Mouse (Mus musculus) kidney, adult 18-20 months (tissue): ENCODE measurements around the gene Add2.

ENCODE experiments used
- DNase-seq: peaks from one replicate; pipeline ENCODE4 v3.0.0; 2021

Gene Add2

DNA sequence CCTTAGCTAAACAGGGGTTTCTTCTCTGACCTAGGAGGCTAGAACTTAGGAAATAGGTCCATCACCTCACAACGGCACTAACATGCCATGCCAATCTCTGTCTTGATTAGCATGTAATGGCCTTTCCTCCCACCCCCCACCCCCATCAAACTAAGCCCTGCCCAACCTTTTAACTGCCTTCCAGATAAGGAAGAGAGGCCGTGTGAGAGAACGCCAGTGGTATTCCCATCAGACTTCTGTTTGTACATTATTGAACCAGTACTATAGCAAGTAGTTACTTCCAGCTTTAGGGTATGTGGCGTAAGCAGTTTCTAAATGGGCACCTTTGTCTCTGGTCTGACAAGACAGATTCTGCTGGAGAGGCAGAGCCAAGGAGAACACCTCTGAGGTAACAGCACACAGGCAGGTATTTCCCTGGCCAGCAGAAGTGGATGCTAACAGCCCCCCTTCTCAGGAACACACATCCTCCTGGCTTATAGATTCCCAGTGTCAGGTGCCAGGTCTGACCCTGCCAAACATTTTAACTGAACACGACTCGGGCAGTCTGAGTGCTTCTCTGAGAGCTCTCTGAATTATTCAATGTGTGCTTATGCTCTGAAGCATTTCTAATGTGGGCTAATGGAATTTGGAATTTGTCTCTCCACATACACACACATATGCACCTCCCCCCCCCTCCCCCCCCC lies 22.2 kb downstream of the Add2 start:
- no peak for DNase-seq

DNA sequence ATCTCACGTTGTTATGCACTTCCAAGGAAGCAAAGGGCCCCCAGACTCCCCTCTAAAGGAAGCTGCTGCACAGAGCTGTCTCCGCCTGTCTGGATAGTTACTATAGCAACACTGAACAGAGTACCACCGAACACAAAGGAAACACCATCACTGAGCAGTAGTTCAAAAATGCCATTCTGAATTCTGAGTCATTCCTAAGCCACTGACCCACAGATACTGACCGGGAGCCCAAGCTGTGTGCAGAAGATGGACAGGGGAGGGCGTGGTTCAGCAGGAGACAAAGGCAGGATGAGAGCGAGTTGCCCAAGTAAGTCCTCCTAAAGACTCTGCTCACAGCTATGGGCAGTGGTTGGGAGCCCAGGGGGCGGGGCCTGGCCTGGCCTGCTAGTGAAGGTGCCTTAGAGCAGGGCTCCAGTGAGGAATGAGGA lies 23.6 kb downstream of the Add2 start:
- DNase-seq = no peak

GRCm38 (mm10) chr6:86052556-86052955 lies 24.1 kb downstream of the Add2 start:
- DNase-seq = no peak

DNA sequence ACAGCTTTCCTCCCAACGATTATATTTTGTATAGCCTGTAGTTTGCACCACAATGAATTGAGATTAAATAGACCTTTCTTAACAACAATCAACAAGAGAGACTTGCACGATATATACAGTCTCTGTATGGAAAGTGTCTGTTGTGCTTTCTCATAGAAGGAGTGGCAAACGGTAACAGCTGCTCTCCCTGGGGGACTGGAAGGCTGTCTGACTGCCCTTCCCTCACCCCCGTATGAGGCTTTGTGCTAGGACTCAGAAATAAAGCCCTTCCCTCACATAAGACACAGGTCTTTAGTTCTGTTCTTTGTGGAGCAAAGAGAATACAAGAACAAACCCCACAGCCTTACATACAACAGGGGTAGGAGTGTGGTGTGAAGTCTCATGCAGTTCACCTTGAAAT lies 24.6 kb downstream of the Add2 start:
- no peak for DNase-seq

GRCm38 (mm10) chr6:86053594-86053993 lies 25.1 kb downstream of the Add2 start:
- DNase-seq = no peak

DNA sequence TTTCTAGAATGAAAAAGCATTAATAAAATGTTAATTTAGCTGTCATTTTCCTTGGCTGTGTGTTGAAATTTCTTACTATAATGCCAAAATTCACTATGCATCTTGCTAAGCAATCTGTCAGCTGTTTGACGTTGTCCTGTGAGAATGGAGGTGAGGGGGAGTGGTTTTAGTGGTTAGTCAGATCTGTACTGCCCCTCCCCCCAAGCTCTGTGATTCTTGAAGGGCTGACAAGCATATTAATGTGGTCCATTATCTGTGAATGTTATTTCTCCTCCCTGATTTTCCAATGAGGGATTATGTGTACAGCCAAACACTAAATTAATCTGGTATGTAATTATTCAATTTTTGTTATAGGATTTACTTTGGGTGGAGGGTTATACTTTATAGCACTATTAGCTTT lies 30.0 kb downstream of the Add2 start:
- DNase-seq = no peak

DNA sequence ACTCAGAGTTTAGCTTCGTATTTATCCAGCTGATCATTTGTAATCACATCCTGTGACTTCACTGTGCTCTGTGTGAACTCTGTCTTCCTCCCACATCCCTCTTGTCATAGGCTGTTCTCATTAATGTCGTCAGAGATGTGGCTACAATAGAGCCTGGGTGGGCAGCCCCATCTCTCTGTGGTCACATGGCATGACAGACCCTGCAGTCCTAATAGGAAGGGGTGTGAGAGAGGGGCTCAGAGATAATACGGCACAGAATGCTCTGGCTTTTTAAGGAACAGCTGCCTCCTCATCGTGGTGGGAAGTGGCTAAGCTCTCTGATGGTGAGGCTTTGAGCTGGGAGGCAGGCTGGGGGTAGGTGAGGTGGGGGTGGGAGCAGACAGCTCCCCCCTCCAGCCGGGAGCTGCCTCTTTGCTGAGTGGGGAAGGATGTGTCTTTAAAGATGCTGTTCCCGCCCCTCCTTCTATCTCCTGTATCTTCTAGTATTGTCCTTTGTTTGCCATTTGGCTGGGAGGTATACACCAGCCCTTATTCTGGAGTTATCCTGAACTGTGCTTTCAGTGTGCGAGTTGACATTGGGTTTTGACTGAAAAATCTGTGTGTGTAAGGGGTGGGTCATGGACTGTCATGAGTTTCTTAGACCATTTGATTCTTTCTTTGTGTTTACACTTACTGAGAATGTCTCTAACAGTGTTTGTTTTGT lies 30.8 kb downstream of the Add2 start:
- DNase-seq = no peak

DNA sequence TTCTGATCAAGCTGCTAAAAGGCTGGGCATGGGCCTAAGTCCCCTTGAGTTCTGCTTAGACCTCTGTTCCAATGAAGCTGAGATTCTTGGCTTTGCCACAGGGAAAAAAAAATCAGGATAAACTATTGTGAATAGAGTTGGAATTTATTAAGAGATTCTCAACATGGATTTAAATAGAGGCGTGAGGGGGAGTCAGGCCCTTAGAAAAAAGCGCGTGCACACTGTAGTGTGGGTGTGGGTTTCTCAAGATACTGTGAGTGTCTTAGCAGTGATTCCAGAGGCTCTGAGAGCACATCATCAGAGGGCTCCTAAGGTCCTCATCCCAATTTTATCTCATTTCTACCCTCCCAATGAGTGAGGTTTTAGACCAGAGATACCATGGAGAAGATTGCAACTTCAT lies 31.7 kb downstream of the Add2 start:
- DNase-seq = no peak

DNA sequence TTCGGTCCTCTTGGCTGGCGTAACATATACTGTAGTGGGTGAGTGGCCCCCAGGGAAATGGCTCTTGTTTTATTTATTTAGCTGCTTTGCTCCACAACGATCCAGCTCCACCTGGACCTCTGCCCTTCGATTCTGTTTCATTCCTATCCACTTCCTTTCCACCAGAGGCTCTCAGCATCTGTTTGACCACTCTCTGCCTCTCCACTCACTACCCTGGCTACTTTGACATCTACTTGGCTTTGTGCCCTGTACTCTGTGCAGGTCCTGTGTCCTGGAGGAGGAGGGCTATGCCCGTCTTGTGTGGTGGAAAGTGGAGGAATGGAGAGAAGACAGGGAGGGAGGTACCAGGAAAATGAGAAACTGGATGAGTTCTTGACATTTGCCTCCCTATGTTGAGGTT lies 33.7 kb downstream of the Add2 start:
- no peak for DNase-seq

DNA sequence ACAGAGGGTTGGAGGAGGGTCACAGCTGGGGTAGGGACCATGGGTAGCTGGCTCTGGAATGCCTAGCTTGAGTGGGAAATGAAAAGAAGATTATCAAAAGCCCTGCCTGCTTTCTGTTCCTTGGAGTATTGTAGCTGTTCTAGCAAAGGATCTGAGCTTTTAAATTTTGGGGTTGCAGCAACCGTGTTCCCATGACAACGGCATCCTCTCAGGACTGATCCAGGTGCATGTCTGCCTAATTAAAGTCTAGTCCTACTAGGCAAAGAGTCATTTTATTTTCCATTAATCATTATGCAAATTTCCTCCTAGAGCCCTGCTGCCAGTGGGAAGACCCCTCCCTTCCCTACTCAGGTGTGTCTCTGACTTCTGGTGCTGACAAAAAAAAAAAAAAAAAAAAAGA lies 34.2 kb downstream of the Add2 start:
- DNase-seq = no peak

DNA sequence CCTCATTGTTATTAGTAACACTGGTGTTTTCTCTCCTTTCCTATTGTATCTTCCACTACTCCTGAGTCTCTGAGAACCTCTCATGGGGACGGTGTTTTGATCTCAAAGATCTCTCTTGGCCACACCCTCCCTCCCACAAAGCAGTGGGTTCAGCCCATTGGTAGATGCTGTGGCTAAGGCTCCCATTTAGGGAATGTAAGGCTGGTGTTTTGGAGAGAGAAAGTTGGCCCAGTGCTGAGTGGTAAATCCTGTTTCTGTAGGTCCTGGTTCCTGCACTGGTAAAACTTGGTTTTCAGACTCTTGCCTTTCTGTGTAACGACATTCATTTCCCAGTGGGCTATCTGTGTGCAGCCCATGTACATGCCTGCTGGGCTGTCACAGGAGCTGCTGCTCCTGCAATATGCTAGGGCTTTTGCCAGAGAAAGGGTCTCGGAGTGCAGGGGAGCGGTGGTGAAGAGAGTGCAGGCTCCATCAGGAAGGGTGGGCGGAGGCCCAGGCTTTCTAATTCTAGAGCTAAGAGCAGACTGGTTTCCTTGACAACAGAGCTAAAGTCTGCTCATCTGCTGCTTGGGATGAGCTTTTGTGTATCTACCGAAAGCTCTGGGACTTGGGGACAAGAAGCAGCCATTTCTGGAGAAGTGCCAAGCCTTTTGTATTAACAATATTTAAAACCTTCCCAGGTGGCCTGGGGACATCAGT lies 36.0 kb downstream of the Add2 start:
- no peak for DNase-seq

DNA sequence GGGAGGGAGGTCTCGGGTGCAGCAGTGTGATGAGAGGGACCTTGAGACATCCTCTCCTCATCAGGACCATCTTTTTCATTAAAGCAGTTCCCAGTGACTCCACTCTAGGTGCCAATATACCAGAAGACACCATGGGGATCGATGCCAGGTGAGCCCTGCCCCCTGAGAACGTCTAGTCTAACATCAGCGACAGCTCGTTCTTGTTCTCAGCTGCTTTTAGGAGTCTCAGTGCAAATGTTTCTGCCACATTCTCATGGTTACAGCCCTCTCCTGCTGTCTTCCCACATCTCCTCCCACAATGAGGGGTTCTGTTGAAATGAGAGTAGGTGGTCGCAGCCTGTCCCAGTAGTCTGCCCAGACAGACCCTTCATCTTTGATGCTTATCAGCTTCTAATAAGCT lies 38.2 kb downstream of the Add2 start:
- no peak for DNase-seq

DNA sequence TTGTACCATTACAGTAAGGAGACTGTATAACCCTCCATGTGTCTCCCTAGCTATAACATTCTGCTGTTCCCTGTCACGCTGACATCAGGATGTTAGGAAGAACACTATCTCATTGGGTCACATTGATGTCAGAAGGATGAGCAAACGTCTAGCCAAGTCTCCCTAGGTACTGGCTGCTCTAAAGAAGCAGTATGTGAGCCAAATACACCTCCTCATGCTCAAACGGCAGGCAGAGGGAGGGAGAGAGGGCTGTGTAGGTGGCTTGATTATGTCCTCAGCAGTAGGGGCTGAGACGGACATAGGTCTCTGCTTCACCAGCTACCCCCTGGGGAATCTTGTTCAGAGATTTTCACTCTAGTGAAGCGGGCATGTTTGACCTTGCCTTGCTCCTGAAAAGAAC lies 38.7 kb downstream of the Add2 start:
- no peak for DNase-seq

DNA sequence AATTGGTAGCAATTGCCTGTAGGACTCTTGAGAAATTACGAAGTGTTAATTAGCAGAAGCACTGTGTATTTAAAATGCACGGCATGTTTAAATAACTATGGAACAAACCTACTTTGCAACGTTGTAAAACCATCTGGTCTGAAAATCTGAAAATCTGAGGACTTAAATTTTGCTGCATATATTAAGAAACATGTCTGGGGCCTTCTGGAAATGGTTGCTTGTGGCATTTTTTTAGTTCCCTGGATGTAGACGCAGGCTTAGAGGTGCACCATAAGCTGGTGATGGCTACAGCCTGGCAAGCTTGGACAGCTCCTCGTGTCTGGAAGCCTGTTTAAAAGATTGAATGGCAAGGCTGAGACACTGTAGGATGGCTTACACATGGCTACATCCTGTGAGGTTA lies 40.5 kb downstream of the Add2 start:
- no peak for DNase-seq

DNA sequence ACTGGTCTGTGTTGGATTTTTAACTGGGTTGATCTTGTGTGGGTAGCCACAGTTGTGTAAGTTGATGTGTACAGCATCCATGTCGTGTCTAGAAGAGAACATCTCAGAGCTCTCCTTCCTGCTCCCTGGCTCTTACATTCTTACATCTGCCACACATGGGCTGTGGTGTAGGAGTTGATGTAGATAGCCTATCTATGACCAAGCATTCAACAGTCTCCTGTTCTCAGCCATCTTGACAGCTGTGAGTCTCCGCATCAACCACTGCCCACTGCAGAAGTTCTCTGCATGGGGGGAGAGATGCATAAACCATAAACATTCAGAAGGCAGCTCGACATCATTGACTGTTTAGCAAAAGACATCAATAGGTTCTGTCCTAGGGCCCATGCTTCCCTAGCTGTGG lies 41.4 kb downstream of the Add2 start:
- DNase-seq = no peak

DNA sequence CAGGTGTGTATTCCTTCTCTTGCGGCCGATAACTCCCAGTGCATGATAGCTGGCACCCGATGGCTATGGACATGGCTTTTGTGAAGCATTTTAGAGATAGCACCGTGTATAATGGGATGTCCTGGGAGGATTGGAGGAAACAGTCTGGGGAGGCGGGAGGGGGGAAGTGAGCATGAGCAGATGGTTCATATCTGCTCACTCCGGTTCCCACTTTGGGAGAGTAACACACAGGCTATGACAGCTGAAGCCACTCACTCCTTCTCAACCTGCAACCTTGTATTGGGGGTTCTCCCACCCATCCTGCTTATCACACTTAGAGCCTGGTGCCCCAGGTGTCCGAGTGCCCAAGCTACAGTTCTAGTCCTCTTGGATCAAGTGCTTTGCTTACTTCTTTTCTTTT lies 41.8 kb downstream of the Add2 start:
- DNase-seq = no peak

DNA sequence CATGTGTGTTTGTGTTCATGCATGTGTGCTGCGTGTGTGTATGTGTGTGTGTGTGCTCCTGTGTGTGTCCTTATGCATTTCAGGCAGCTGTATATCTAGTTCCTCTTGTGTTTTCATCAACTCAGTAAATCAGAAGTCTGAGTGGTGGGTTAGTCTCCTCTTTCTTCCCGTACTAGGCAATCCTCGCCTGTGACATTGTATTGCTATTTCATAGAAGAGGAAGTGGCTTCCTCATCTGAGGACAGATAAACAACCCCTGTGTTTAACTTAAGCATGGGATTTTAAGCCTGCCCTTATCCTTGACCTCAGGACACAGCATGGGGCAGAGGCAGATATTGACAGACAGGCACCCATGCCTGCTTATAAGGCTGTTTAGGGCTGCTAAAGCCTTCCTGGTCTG lies 45.4 kb downstream of the Add2 start:
- no peak for DNase-seq

GRCm38 (mm10) chr6:86074538-86075204 lies 46.2 kb downstream of the Add2 start:
- no peak for DNase-seq

DNA sequence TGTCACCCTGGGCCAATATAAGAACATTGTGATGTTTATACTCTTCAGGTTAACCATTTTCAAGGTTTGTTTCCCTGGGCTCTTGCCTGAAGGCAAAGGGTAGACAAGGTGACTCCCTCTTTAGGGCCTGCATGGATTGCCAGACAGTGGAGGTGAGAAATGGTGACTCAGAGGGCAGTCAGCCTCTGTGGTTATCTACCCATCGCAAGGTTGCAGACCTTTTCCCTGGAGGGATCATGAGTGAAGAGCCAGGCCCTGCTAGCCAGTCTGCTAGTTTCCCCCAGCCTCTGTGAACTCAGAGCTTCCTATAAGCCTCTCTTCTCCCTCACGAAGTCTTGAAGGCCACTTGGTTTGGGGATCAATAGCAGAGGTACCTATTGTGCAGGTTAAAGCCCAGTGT lies 48.0 kb downstream of the Add2 start:
- DNase-seq = no peak

DNA sequence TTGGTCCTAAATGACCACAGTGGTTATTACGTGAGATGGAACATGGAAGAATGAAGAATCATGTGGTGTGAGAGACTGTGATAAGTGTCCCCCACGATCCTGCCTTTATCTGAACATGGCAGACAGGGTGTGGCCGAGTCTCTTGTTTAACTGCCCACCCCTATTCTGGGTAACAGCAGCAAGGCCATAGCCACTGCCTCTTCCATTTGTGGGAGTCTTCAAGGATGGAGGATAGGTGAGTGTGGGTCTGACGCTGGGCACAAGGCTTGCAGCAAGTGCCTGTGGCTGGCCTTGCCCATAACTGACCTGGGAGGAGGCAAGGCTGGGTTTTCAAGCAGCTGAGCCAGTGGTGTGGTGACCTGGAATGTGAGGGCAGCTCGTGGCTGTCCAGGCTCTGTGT lies 49.4 kb downstream of the Add2 start:
- DNase-seq = no peak

GRCm38 (mm10) chr6:86078361-86079010 lies 50.0 kb downstream of the Add2 start:
- no peak for DNase-seq

- no peak for DNase-seq
Measured at GRCm38 (mm10) chr6:86079323-86079722, 50.8 kb downstream of the Add2 start.

GRCm38 (mm10) chr6:86085518-86085917 lies 57.0 kb downstream of the Add2 start:
- peak; percentile 52 for DNase-seq
